8 mouse cellular contexts compared by ENCODE assay signal in the genomic region with DNA sequence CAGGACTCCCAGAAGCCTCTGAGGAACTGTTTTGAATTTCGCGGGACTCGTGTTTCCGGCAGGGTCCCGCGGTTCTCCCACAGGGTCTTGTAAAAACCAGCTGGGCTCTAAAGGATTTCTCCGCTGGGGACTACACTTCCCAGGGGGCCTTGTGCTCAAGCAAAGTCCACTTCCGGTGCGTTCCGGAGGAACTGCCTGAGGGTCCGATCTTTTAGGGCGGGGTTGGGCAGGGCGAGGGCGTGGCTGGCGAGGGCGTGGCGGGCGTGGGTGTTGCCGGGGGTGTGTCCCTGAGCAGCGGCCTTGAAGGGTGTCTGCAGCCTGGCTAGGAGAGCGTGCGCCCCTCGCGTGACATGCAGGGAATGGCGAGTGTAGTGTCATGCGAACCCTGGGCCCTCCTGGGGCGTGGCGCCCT. TPM values are rescaled to one million over a fixed set of nuclear protein-coding genes. Genes with fewer than 3 reads are reported as not detected.
DNase-seq lines count a peak whose midpoint lies in the region; ATAC-seq and TF ChIP-seq lines count a peak whose summit lies in the region.

Zfp28 (plus strand) TSS at position 252 of the 412 bp plus-strand sequence.

- H3K9me3 ChIP-seq in megakaryocyte, embryonic 14.5 days, result no peaks in the 10 kb centered on the region

- H3K4me3 ChIP-seq in gastrocnemius, adult 2 months, result peak within 1 kb of the TSS; percentile 79
- peak within 1 kb of the TSS; percentile 95 for H3K4me3 ChIP-seq in megakaryocyte, embryonic 14.5 days (replicated peaks)

- intact Hi-C loops in gastrocnemius, adult 2 months (cut with DNase I), result loop anchor here (2.0 kb wide), 2 partner anchors 16 to 20 kb away; partner anchors contain the start of genes Smim17 and Zfp78

- DNase-seq in ZHBTc4 (ENCODE audit: low read depth, low spot score), result peak; percentile 99
- peak; percentile 96 for DNase-seq in gastrocnemius, adult 2 months
- peak; percentile 92 for DNase-seq in hindlimb bud, embryonic 11.5 days (ENCODE audit: extremely low spot score, low read depth, low spot score)
- DNase-seq in left cerebral cortex, adult 8-10 months (ENCODE audit: low spot score in 2 of 2), result peak; percentile 77 to 89
- peak; percentile 95 to 96 for DNase-seq in right cerebral cortex, postnatal 10 days (ENCODE audit: low spot score in 2 of 2)
- peak; percentile 85 for DNase-seq in urinary bladder, postnatal 25 days (ENCODE audit: low spot score)

- H3K36me3 ChIP-seq in megakaryocyte, embryonic 14.5 days (replicated peaks; ENCODE audit: low read length), result peaks cover 6% of the 10 kb centered on the region

- H3K27ac ChIP-seq in gastrocnemius, adult 2 months, result peak within 1 kb of the TSS; percentile 67

- no peaks in the 10 kb centered on the region for H3K27me3 ChIP-seq in megakaryocyte, embryonic 14.5 days (replicated peaks)

- ATAC-seq in common myeloid progenitor, adult 5-6 weeks (replicated peaks; ENCODE audit: low read depth, poor library complexity, severe bottlenecking), result peak; percentile 98

- H3K4me1 ChIP-seq in megakaryocyte, embryonic 14.5 days, result peaks cover 24% of the 10 kb centered on the region

- 0 out of 2 replicates have a peak, but pooled peaks have one; percentile 10 for TF ChIP-seq CTCF in gastrocnemius, adult 2 months (IDR thresholded peaks at IDR 0.05)

RNA-seq across cellular contexts. Expression of gene Zfp28, which starts in this region (rescaled TPM):
- total RNA-seq in common myeloid progenitor, adult 5-6 weeks (2017), result 1.4 and 2.1 TPM in 2 replicates
- 1 to 10 TPM in 1 of 2 experiments, under 1 TPM in 1; 0.75 to 1.2 TPM for total RNA-seq in gastrocnemius, adult 2 months (2021)
- 10 to 100 TPM in 1 of 4 experiments, 1 to 10 TPM in 3; 7.0 to 11.6 (median 9.3) TPM for total RNA-seq in left cerebral cortex, adult 8-10 months (2022)
- polyA plus RNA-seq in megakaryocyte, embryonic 14.5 days (2012; ENCODE audit: insufficient read depth, low replicate concordance), result 0.20 TPM in 1 of 2 replicates, not detected in the other

Comparison
In these comparisons a context has a peak if more than half of its experiments do, and no peak if none do; other contexts are left out.
1. Peak in every context shown above with its lines: DNase-seq, ATAC-seq, H3K4me3 ChIP-seq and H3K27ac ChIP-seq.